Mouse (Mus musculus): Measurements from ENCODE around the gene Stxbp1. TPM values are rescaled to one million over a fixed set of nuclear protein-coding genes. Genes with fewer than 3 reads are reported as not detected.

The Stxbp1 gene
- 127 and 174 TPM in 2 replicates for polyA plus RNA-seq (2014; fragmentation: Nextera tagmentation; extraction: Ambion mirVana)

DNA sequence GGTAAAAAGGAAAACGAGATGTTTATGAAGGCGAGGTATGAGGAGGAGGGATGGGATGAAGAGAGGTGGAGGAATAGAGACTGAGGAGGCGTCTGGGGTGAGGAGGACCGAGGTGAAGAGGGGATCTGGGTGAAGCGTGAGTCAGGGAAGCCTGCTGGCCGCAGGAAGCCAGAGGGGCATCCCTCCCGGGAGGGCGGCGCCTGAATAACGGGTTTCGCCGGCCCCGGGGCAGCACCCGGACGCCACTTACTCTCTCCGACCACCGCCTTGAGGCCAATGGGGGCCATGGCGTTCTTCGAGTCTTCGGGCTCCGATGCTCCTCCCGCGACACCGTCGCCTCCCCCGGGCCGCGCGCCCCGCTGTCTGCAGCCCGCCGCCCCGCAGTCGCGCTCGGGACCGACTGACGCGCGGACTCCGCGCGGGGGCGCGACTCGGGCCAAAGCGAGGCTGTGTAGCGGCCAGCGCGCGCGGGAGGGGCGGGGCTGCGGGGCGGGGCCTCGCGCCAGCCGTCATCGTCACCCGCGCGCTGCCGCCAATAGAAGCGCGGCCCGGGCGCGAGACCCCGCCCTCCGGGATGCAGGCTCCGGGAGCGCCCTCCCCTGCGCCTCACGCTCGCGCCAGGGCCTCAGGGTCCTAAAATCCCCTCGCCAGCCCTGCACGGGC lies at the start of gene Stxbp1:
Gene Stxbp1 (minus strand): TSS at position 441 of the 663 bp plus-strand sequence.
- DNase-seq (ENCODE audit: low spot score) (peak; percentile 96), ATAC-seq (peak; percentile 93)
- Histone ChIP-seq H3K27ac (ENCODE audit: low read depth, low read length) (peak within 1 kb of the TSS; percentile 86), H3K4me1 (ENCODE audit: control insufficient read depth, insufficient read depth, low read length) (no peaks in the 10 kb centered on the region; the same call in none of the 2 replicates), H3K4me2 (ENCODE audit: low read length) (peak within 1 kb of the TSS; percentile 62), H3K4me3 (ENCODE audit: low read depth, low read length) (peak within 1 kb of the TSS; percentile 63), H3K36me3 (ENCODE audit: control insufficient read depth, insufficient read depth, low read length) (no peaks in the 10 kb centered on the region), H3K9me3 (replicated peaks; ENCODE audit: control insufficient read depth, low read length) (no peaks in the 10 kb centered on the region), H3K9ac (ENCODE audit: low read length) (peak within 1 kb of the TSS; percentile 77), H3K27me3 (replicated peaks; ENCODE audit: control insufficient read depth, insufficient read depth, low read length) (0 out of 2 replicates have a peak, but pooled peaks cover 1% of the 10 kb centered on the region)
- under 1% methylated on average over 73 of the region's 78 CpGs for WGBS

DNA sequence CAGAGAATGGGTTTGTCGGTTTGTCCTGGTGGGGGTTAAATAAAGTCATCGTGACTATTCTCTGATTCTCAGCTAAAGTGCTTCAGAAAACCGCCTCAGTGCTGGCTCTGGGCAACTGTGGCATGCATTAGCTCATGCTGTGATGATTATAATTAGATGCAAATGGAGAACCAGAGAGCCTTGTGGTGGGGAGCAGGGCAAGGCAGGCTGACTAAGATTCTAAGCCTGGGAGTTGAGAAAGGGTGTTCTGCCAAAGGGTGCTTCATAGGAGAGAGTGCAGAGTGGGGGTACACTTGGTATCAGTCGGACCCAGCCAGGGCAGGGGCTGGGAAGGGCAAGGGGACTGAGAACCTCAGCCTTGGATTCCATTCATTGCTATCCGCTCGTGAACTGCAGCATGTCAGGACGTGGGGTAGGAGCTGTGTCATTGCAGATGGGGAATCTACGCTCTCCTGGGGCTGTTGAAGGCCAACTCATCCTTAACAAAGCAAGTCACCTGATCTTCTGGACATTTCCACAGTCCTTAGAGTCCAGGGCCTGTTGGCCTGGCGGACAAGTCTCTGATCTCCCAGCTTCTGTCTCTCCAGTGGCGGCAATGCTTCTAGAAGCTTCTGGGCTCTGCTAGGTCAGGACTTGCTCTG lies 49.6 kb upstream of the Stxbp1 start:
- H3K9me3 ChIP-seq (replicated peaks; ENCODE audit: control insufficient read depth, low read length) = no peaks in the 10 kb centered on the region
- WGBS = 51% methylated on average over 10 of the region's 10 CpGs
- ATAC-seq (peak; percentile 30; the same call in 1 of the 2 replicates), DNase-seq (ENCODE audit: low spot score) (peak; percentile 67)
- H3K36me3 ChIP-seq (ENCODE audit: control insufficient read depth, insufficient read depth, low read length) = no peaks in the 10 kb centered on the region
- peaks cover 22% of the 10 kb centered on the region for H3K4me1 ChIP-seq (ENCODE audit: control insufficient read depth, insufficient read depth, low read length)
- H3K27ac ChIP-seq (ENCODE audit: low read depth, low read length) = peak overlapping the region; percentile 23; the same call in 1 of the 2 replicates
- no peak overlapping the region for H3K4me3 ChIP-seq (ENCODE audit: low read depth, low read length)
- H3K9ac ChIP-seq (ENCODE audit: low read length) = no peak overlapping the region
- no peaks in the 10 kb centered on the region for H3K27me3 ChIP-seq (replicated peaks; ENCODE audit: control insufficient read depth, insufficient read depth, low read length)
- H3K4me2 ChIP-seq (ENCODE audit: low read length) = no peak overlapping the region

- H3K4me3 ChIP-seq (ENCODE audit: low read depth, low read length) = no peak overlapping the region
- no peaks in the 10 kb centered on the region for H3K27me3 ChIP-seq (replicated peaks; ENCODE audit: control insufficient read depth, insufficient read depth, low read length)
- ATAC-seq (peak; percentile 67), DNase-seq (ENCODE audit: low spot score) (peak; percentile 71)
- peaks cover 22% of the 10 kb centered on the region for H3K4me1 ChIP-seq (ENCODE audit: control insufficient read depth, insufficient read depth, low read length)
- H3K4me2 ChIP-seq (ENCODE audit: low read length) = no peak overlapping the region
- H3K9ac ChIP-seq (ENCODE audit: low read length) = no peak overlapping the region
- no peaks in the 10 kb centered on the region for H3K9me3 ChIP-seq (replicated peaks; ENCODE audit: control insufficient read depth, low read length)
- 26% methylated on average over 8 of the region's 8 CpGs for WGBS
- H3K36me3 ChIP-seq (ENCODE audit: control insufficient read depth, insufficient read depth, low read length) = no peaks in the 10 kb centered on the region
- H3K27ac ChIP-seq (ENCODE audit: low read depth, low read length) = peak overlapping the region; percentile 58; the same call in 1 of the 2 replicates
These were observed 48.6 kb upstream of the Stxbp1 start for GRCm38 (mm10) chr2:32895606-32896106.

- no peak for DNase-seq (ENCODE audit: low spot score)
- ATAC-seq = no peak
- 76% methylated on average over 2 of the region's 2 CpGs for WGBS
- H3K4me1 ChIP-seq (ENCODE audit: control insufficient read depth, insufficient read depth, low read length) = peaks cover 22% of the 10 kb centered on the region
- no peaks in the 10 kb centered on the region for H3K36me3 ChIP-seq (ENCODE audit: control insufficient read depth, insufficient read depth, low read length)
- no peak overlapping the region for H3K4me2 ChIP-seq (ENCODE audit: low read length)
- no peaks in the 10 kb centered on the region for H3K9me3 ChIP-seq (replicated peaks; ENCODE audit: control insufficient read depth, low read length)
- no peak overlapping the region for H3K9ac ChIP-seq (ENCODE audit: low read length)
- no peak overlapping the region for H3K27ac ChIP-seq (ENCODE audit: low read depth, low read length)
- no peaks in the 10 kb centered on the region for H3K27me3 ChIP-seq (replicated peaks; ENCODE audit: control insufficient read depth, insufficient read depth, low read length)
- no peak overlapping the region for H3K4me3 ChIP-seq (ENCODE audit: low read depth, low read length)
These were observed 47.1 kb upstream of the Stxbp1 start for GRCm38 (mm10) chr2:32894097-32894496.

GRCm38 (mm10) chr2:32892490-32892889 lies 45.4 kb upstream of the Stxbp1 start:
- ATAC-seq (no peak), DNase-seq (ENCODE audit: low spot score) (no peak)
- no peak overlapping the region for H3K4me3 ChIP-seq (ENCODE audit: low read depth, low read length)
- H3K27ac ChIP-seq (ENCODE audit: low read depth, low read length) = no peak overlapping the region
- no peak overlapping the region for H3K9ac ChIP-seq (ENCODE audit: low read length)
- no peaks in the 10 kb centered on the region for H3K9me3 ChIP-seq (replicated peaks; ENCODE audit: control insufficient read depth, low read length)
- peaks cover 25% of the 10 kb centered on the region for H3K4me1 ChIP-seq (ENCODE audit: control insufficient read depth, insufficient read depth, low read length)
- WGBS = 91% methylated on average over 14 of the region's 14 CpGs
- no peak overlapping the region for H3K4me2 ChIP-seq (ENCODE audit: low read length)
- H3K27me3 ChIP-seq (replicated peaks; ENCODE audit: control insufficient read depth, insufficient read depth, low read length) = no peaks in the 10 kb centered on the region
- no peaks in the 10 kb centered on the region for H3K36me3 ChIP-seq (ENCODE audit: control insufficient read depth, insufficient read depth, low read length)

- Histone ChIP-seq H3K9ac (ENCODE audit: low read length) (no peak overlapping the region), H3K27ac (ENCODE audit: low read depth, low read length) (no peak overlapping the region), H3K27me3 (replicated peaks; ENCODE audit: control insufficient read depth, insufficient read depth, low read length) (no peaks in the 10 kb centered on the region), H3K4me1 (ENCODE audit: control insufficient read depth, insufficient read depth, low read length) (peaks cover 17% of the 10 kb centered on the region), H3K4me3 (ENCODE audit: low read depth, low read length) (no peak overlapping the region), H3K9me3 (replicated peaks; ENCODE audit: control insufficient read depth, low read length) (no peaks in the 10 kb centered on the region), H3K36me3 (ENCODE audit: control insufficient read depth, insufficient read depth, low read length) (no peaks in the 10 kb centered on the region), H3K4me2 (ENCODE audit: low read length) (no peak overlapping the region)
- no peak for ATAC-seq
- WGBS = 79% methylated on average over 9 of the region's 9 CpGs
- DNase-seq (ENCODE audit: low spot score) = no peak
These were observed 44.2 kb upstream of the Stxbp1 start for GRCm38 (mm10) chr2:32891278-32891677.

DNA sequence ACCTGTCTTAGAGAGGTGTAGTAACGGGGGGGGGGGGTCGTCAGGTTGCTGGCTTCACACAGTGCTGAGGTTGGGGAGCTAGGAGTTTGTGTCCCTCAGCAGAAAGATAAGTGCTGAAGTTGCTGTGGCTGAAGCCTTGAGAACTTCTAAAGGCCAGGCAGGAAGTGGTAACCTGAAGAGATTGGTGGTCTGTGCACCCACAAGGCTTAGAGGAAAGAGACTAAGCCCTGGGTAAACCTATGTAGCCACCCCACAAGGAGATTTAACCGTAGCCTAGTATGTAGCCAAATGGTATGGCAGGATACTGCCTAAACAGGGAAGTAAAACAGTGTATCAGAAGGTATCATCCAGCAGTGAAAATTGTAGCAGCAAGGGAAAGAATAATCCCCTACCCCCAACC lies 43.2 kb upstream of the Stxbp1 start:
- no peak overlapping the region for H3K4me3 ChIP-seq (ENCODE audit: low read depth, low read length)
- H3K27ac ChIP-seq (ENCODE audit: low read depth, low read length) = no peak overlapping the region
- H3K9me3 ChIP-seq (replicated peaks; ENCODE audit: control insufficient read depth, low read length) = no peaks in the 10 kb centered on the region
- H3K4me2 ChIP-seq (ENCODE audit: low read length) = no peak overlapping the region
- peaks cover 9% of the 10 kb centered on the region for H3K4me1 ChIP-seq (ENCODE audit: control insufficient read depth, insufficient read depth, low read length)
- DNase-seq (ENCODE audit: low spot score) (no peak), ATAC-seq (no peak)
- no peaks in the 10 kb centered on the region for H3K36me3 ChIP-seq (ENCODE audit: control insufficient read depth, insufficient read depth, low read length)
- no peak overlapping the region for H3K9ac ChIP-seq (ENCODE audit: low read length)
- no peaks in the 10 kb centered on the region for H3K27me3 ChIP-seq (replicated peaks; ENCODE audit: control insufficient read depth, insufficient read depth, low read length)
- WGBS = 80% methylated on average over 3 of the region's 3 CpGs

GRCm38 (mm10) chr2:32888551-32888950 lies 41.5 kb upstream of the Stxbp1 start:
- DNase-seq (ENCODE audit: low spot score) (no peak), ATAC-seq (no peak)
- Histone ChIP-seq H3K9ac (ENCODE audit: low read length) (no peak overlapping the region), H3K4me1 (ENCODE audit: control insufficient read depth, insufficient read depth, low read length) (0 out of 2 replicates have a peak, but pooled peaks cover 5% of the 10 kb centered on the region), H3K27ac (ENCODE audit: low read depth, low read length) (no peak overlapping the region), H3K4me2 (ENCODE audit: low read length) (no peak overlapping the region), H3K4me3 (ENCODE audit: low read depth, low read length) (no peak overlapping the region), H3K27me3 (replicated peaks; ENCODE audit: control insufficient read depth, insufficient read depth, low read length) (no peaks in the 10 kb centered on the region), H3K36me3 (ENCODE audit: control insufficient read depth, insufficient read depth, low read length) (no peaks in the 10 kb centered on the region), H3K9me3 (replicated peaks; ENCODE audit: control insufficient read depth, low read length) (no peaks in the 10 kb centered on the region)
- 58% methylated on average over 3 of the region's 3 CpGs for WGBS

- ATAC-seq = no peak
- no peak overlapping the region for H3K4me2 ChIP-seq (ENCODE audit: low read length)
- no peak overlapping the region for H3K27ac ChIP-seq (ENCODE audit: low read depth, low read length)
- 0 out of 2 replicates have a peak overlapping the region, but pooled peaks have one; percentile 40 for H3K9ac ChIP-seq (ENCODE audit: low read length)
- WGBS = 39% methylated on average over 9 of the region's 9 CpGs
- DNase-seq (ENCODE audit: low spot score) = no peak
- H3K9me3 ChIP-seq (replicated peaks; ENCODE audit: control insufficient read depth, low read length) = no peaks in the 10 kb centered on the region
- H3K27me3 ChIP-seq (replicated peaks; ENCODE audit: control insufficient read depth, insufficient read depth, low read length) = no peaks in the 10 kb centered on the region
- H3K36me3 ChIP-seq (ENCODE audit: control insufficient read depth, insufficient read depth, low read length) = no peaks in the 10 kb centered on the region
- no peak overlapping the region for H3K4me3 ChIP-seq (ENCODE audit: low read depth, low read length)
- 0 out of 2 replicates have a peak, but pooled peaks cover 5% of the 10 kb centered on the region for H3K4me1 ChIP-seq (ENCODE audit: control insufficient read depth, insufficient read depth, low read length)
These were observed 41.0 kb upstream of the Stxbp1 start for GRCm38 (mm10) chr2:32888029-32888428.
